Mouse (Mus musculus): Measurements from ENCODE around the gene Svop. TPM values are rescaled to one million over a fixed set of nuclear protein-coding genes. Genes with fewer than 3 reads are reported as not detected.

Gene Svop
- total and polyA plus RNA-seq, 3 experiments, result 0.31 to 0.51 (median 0.38) TPM

DNA sequence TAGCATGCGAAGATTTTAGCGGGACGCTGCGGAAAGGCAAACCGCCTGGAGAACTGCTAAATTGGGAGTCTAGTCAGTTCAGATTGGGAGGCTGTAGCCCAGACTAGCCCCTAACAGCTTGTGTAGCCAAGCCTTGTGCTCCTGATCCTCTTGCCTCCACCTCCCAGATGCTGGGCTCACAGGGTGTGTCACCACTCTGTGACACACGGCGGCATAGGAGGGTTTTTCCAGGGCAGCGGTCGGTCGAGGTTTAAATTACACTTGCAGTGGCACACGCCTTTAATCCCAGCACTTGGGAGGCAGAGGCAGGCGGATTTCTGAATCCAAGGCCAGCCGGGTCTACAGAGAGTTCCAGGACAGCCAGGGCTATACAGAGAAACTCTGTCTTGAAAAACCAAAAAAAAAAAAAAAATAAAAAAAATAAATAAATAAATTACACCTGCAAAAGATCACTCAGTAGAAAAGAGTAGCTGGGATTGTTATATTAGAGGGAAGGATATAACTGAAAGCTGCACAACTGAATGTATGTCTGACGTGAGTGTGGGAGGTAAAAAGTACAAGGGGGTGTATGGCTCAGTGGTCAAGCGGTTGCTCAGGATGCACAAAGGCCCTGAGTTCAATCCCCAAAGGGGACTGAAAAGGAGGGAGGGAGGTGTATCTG is 38.3 kb upstream of the Svop start:
- Histone ChIP-seq H3K27me3 (replicated peaks) (no peaks in the 10 kb centered on the region), H3K9me3 (replicated peaks; ENCODE audit: low read length) (no peaks in the 10 kb centered on the region), H3K27ac (ENCODE audit: insufficient read depth, low read depth) (no peak overlapping the region), H3K4me3 (replicated peaks in 1 of 3; ENCODE audit: low read depth in 2 of 3, low read length in 2 of 3, poor library complexity in 1 of 3) (peak overlapping the region; percentile 40 to 90 (median 63)), H3K9ac (ENCODE audit: insufficient read depth, low read depth) (no peak overlapping the region; the same call in 1 of the 2 replicates), H3K79me2 (replicated peaks; ENCODE audit: control insufficient read depth, extremely low read depth, insufficient read depth, poor library complexity, severe bottlenecking) (peaks cover 9% of the 10 kb centered on the region), H3K4me2 (ENCODE audit: insufficient read depth, low read depth, poor library complexity, severe bottlenecking) (peak overlapping the region; percentile 65), H3K36me3 (replicated peaks in 1 of 2; ENCODE audit: control insufficient read depth in 1 of 2, insufficient read depth in 1 of 2, low read length in 1 of 2) (peaks cover 16 to 37% of the 10 kb centered on the region in 2 experiments), H3K4me1 (ENCODE audit: control insufficient read depth in 1 of 2, insufficient read depth in 2 of 2) (peaks cover 13 to 54% of the 10 kb centered on the region in 2 experiments)
- dilution Hi-C loops (cut with MboI; ENCODE audit: extremely low pct_ligation_motif_present, extremely low pct_unique_long_range_greater_than_20kb, low sequenced_read_pairs), result no loop called here
- peak; percentile 55 for DNase-seq (ENCODE audit: extremely low read depth)
- TF ChIP-seq IRF4 (IDR thresholded peaks at IDR 0.05; ENCODE audit: low read depth, low read length), result no peak
- TF ChIP-seq MAFK (IDR thresholded peaks at IDR 0.05; ENCODE audit: insufficient replicate concordance, low read length), result no peak
- no peak for TF ChIP-seq PAX5 (IDR thresholded peaks at IDR 0.05; ENCODE audit: low read length)
- TF ChIP-seq CTCF (conservative IDR thresholded peaks at IDR 0.05 in 1 of 2, IDR thresholded peaks at IDR 0.05 in 1 of 2; ENCODE audit: low read depth in 2 of 2, low read length in 2 of 2), result no peak
- TF ChIP-seq MXI1 (IDR thresholded peaks at IDR 0.05; ENCODE audit: low read depth, low read length), result 0 out of 2 replicates have a peak, but pooled peaks have one; percentile 43
- TF ChIP-seq RAD21 (IDR thresholded peaks at IDR 0.05; ENCODE audit: low read depth, low read length), result no peak
- TF ChIP-seq TCF12 (IDR thresholded peaks at IDR 0.05; ENCODE audit: low read depth, low read length), result no peak
- no peak for TF ChIP-seq UBTF (IDR thresholded peaks at IDR 0.05; ENCODE audit: low read depth, low read length)
- TF ChIP-seq ETS1 (conservative IDR thresholded peaks at IDR 0.05; ENCODE audit: low read depth, low read length), result no peak; the same call in 1 of the 2 replicates
- TF ChIP-seq RCOR1 (conservative IDR thresholded peaks at IDR 0.05; ENCODE audit: low read depth, low read length), result no peak
- TF ChIP-seq MEF2A (IDR thresholded peaks at IDR 0.05; ENCODE audit: borderline replicate concordance, low read depth, low read length), result no peak
- no peak for TF ChIP-seq NELFE (IDR thresholded peaks at IDR 0.05; ENCODE audit: low read depth, low read length)
- no peak for TF ChIP-seq MAZ (IDR thresholded peaks at IDR 0.05; ENCODE audit: low read depth, low read length)
- no peak for TF ChIP-seq USF1 (IDR thresholded peaks at IDR 0.05; ENCODE audit: low read depth, low read length)
- no peak for TF ChIP-seq SMC3 (IDR thresholded peaks at IDR 0.05; ENCODE audit: low read depth, low read length)
- 0 out of 2 replicates have a peak, but pooled peaks have one; percentile 66 for TF ChIP-seq CHD1 (IDR thresholded peaks at IDR 0.05; ENCODE audit: low read depth, low read length)
- TF ChIP-seq SIN3A (IDR thresholded peaks at IDR 0.05; ENCODE audit: low read length), result 0 out of 2 replicates have a peak, but pooled peaks have one; percentile 38
- TF ChIP-seq ZNF384 (IDR thresholded peaks at IDR 0.05; ENCODE audit: low read depth, low read length), result peak; percentile 74
- TF ChIP-seq KAT2A (IDR thresholded peaks at IDR 0.05; ENCODE audit: insufficient replicate concordance, low read length), result no peak
- TF ChIP-seq BHLHE40 (IDR thresholded peaks at IDR 0.05; ENCODE audit: low read depth, low read length), result 0 out of 2 replicates have a peak, but pooled peaks have one; percentile 11
- in situ Hi-C loops (cut with MboI; ENCODE audit: low pct_ligation_motif_present, low pct_unique_long_range_greater_than_20kb, low sequenced_read_pairs), result loop anchor here (5.0 to 10.0 kb wide), 2 partner anchors 77 to 155 kb away; no protein-coding TSS in a partner anchor
